Mouse (Mus musculus) liver, adult 2 months (tissue): ENCODE measurements around the gene Gm49711.

ENCODE experiments used
- CTCF ChIP-seq: fragments of 200-500 bp; IDR thresholded peaks from 2 replicates; pipeline ENCODE4 v1.5.1; 2011; ENCODE audit warnings: low read depth, low read length, control low read depth
- POLR2A ChIP-seq: fragments of 200-500 bp; IDR thresholded peaks from 2 replicates; pipeline ENCODE4 v1.6.1; 2011; ENCODE audit warnings: low read length, control low read depth; ENCODE audit not compliant: insufficient read depth; ENCODE audit errors: extremely low read depth

- TF ChIP-seq CTCF (no peak), POLR2A (no peak)
Observed at GRCm38 (mm10) chr16:92209291-92209781, 151.2 kb downstream of the Gm49711 start.
